Comparison of ENCODE assay signal across 11 mouse cellular contexts in the genomic region with DNA sequence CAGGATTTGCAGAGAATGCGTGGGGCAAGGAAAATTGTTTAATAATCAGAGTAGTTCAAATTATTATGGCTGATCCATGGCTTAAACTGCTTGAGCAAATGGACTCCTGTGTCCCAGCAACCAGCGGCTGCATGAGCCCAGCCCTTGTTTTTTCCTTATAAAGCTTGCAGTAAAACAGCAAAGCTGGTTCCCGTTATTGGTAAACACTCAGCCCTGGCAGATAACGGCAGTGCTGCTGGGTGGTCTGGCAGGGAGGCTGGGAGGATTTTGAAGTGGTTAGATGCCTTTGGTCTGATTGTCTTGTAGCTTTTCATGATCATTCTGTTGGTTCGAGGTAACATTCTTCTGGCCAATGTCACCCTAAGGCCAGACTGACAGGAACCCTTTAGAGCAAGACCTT. TPM values are rescaled to one million over a fixed set of nuclear protein-coding genes. Genes with fewer than 3 reads are reported as not detected.
DNase-seq lines count a peak whose midpoint lies in the region; ATAC-seq and TF ChIP-seq lines count a peak whose summit lies in the region.
"Had no signal": no experiment of that assay in that cellular context is flagged by ENCODE, and none has a peak within 500 bp of the region (broad histone marks: within the 10 kb centered on the region; RNA-seq: fewer than 3 reads in every experiment).

No protein-coding gene starts in this region.

- H3K27me3 ChIP-seq in forebrain, embryonic 13.5 days = no peaks in the 10 kb centered on the region
- H3K27me3 ChIP-seq in forebrain, postnatal 0 days (ENCODE audit: insufficient read depth, low read length) = no peaks in the 10 kb centered on the region
- H3K27me3 ChIP-seq in kidney, embryonic 15.5 days = no peaks in the 10 kb centered on the region
- H3K27me3 ChIP-seq: midbrain, embryonic 12.5 days had no signal

- no peak for TF ChIP-seq CTCF in forebrain, postnatal 0 days (IDR thresholded peaks at IDR 0.05; ENCODE audit: low read depth)

- H3K9me3 ChIP-seq in forebrain, embryonic 13.5 days (replicated peaks) = no peaks in the 10 kb centered on the region
- no peaks in the 10 kb centered on the region for H3K9me3 ChIP-seq in forebrain, postnatal 0 days (ENCODE audit: low read length)
- H3K9me3 ChIP-seq in kidney, embryonic 15.5 days (replicated peaks) = no peaks in the 10 kb centered on the region
- H3K9me3 ChIP-seq: midbrain, embryonic 12.5 days had no signal

- H3K4me3 ChIP-seq in forebrain, embryonic 13.5 days = no peak overlapping the region
- no peak overlapping the region for H3K4me3 ChIP-seq in forebrain, postnatal 0 days (ENCODE audit: low read depth, low read length)
- no peak overlapping the region for H3K4me3 ChIP-seq in kidney, embryonic 15.5 days (replicated peaks)
- H3K4me3 ChIP-seq: midbrain, embryonic 12.5 days had no signal

- H3K9ac ChIP-seq in forebrain, embryonic 13.5 days = peak overlapping the region; percentile 34; the same call in 1 of the 2 replicates
- no peak overlapping the region for H3K9ac ChIP-seq in forebrain, postnatal 0 days
- no peak overlapping the region for H3K9ac ChIP-seq in kidney, embryonic 15.5 days
- H3K9ac ChIP-seq: midbrain, embryonic 12.5 days had no signal

- no peak for DNase-seq in forebrain, postnatal 0 days
- no peak for DNase-seq in kidney, postnatal 25 days
- DNase-seq in urinary bladder, postnatal 14 days (ENCODE audit: low spot score) = peak; percentile 33
- no peak for DNase-seq in urinary bladder, postnatal 36 days (ENCODE audit: low spot score in 2 of 2)
- no peak for DNase-seq in layer of hippocampus, adult 9-10 months (ENCODE audit: low spot score)
- DNase-seq: adrenal gland, postnatal 10 days; gastrocnemius, postnatal 25 days had no signal

- H3K27ac ChIP-seq in forebrain, embryonic 13.5 days = no peak overlapping the region
- H3K27ac ChIP-seq in forebrain, postnatal 0 days (ENCODE audit: low read depth, low read length) = no peak overlapping the region
- peak overlapping the region; percentile 81 for H3K27ac ChIP-seq in kidney, embryonic 15.5 days
- H3K27ac ChIP-seq: midbrain, embryonic 12.5 days had no signal

- no peak for ATAC-seq in forebrain, embryonic 13.5 days
- ATAC-seq in forebrain, postnatal 0 days = no peak
- ATAC-seq in kidney, embryonic 15.5 days (replicated peaks; ENCODE audit: low FRiP score) = no peak
- ATAC-seq in cerebellum, adult (ENCODE audit: insufficient number of reproducible peaks, low FRiP score, low TSS enrichment) = no peak

- no peaks in the 10 kb centered on the region for H3K4me1 ChIP-seq in forebrain, embryonic 13.5 days
- H3K4me1 ChIP-seq in forebrain, postnatal 0 days (ENCODE audit: insufficient read depth) = no peaks in the 10 kb centered on the region
- peaks cover 60% of the 10 kb centered on the region for H3K4me1 ChIP-seq in kidney, embryonic 15.5 days
- H3K4me1 ChIP-seq: midbrain, embryonic 12.5 days had no signal

- H3K36me3 ChIP-seq in forebrain, embryonic 13.5 days (ENCODE audit: poor library complexity, severe bottlenecking) = peaks cover 40% of the 10 kb centered on the region
- H3K36me3 ChIP-seq in forebrain, postnatal 0 days (ENCODE audit: insufficient read depth) = peaks cover 19% of the 10 kb centered on the region
- peaks cover 33% of the 10 kb centered on the region for H3K36me3 ChIP-seq in kidney, embryonic 15.5 days

- 75% methylated on average over 5 of the region's 5 CpGs for WGBS in forebrain, embryonic 13.5 days
- 66% methylated on average over 5 of the region's 5 CpGs for WGBS in forebrain, postnatal 0 days
- 66% methylated on average over 5 of the region's 5 CpGs for WGBS in kidney, embryonic 15.5 days

- no peak overlapping the region for H3K4me2 ChIP-seq in forebrain, embryonic 13.5 days
- H3K4me2 ChIP-seq in forebrain, postnatal 0 days (ENCODE audit: low read depth) = no peak overlapping the region
- no peak overlapping the region for H3K4me2 ChIP-seq in kidney, embryonic 15.5 days
- H3K4me2 ChIP-seq: midbrain, embryonic 12.5 days had no signal

RNA-seq across cellular contexts. Expression of a gene that starts 12.9 kb away (rescaled TPM):
- 1.2 and 1.5 TPM in 2 replicates for polyA plus RNA-seq in forebrain, embryonic 13.5 days (2015; fragmentation: Nextera tagmentation; extraction: Ambion mirVana)
- total RNA-seq in forebrain, postnatal 0 days (2014; rRNA removed) = 4.2 and 4.5 TPM in 2 replicates
- 1.7 TPM in 2 replicates for polyA plus RNA-seq in forebrain, postnatal 0 days (2015; fragmentation: Nextera tagmentation; extraction: Ambion mirVana)
- polyA plus RNA-seq in kidney, embryonic 15.5 days (2015; fragmentation: Nextera tagmentation; extraction: Ambion mirVana) = 24.3 and 25.9 TPM in 2 replicates

RNA-seq across cellular contexts. Expression of a gene that starts 22.2 kb away (rescaled TPM):
- 22.8 and 25.1 TPM in 2 replicates for polyA plus RNA-seq in forebrain, embryonic 13.5 days (2015; fragmentation: Nextera tagmentation; extraction: Ambion mirVana)
- 15.5 and 19.6 TPM in 2 replicates for total RNA-seq in forebrain, postnatal 0 days (2014; rRNA removed)
- polyA plus RNA-seq in forebrain, postnatal 0 days (2015; fragmentation: Nextera tagmentation; extraction: Ambion mirVana) = 11.5 and 16.3 TPM in 2 replicates
- 25.3 and 27.0 TPM in 2 replicates for polyA plus RNA-seq in kidney, embryonic 15.5 days (2015; fragmentation: Nextera tagmentation; extraction: Ambion mirVana)

RNA-seq across cellular contexts. Expression of a gene that starts 34.6 kb away (rescaled TPM):
- polyA plus RNA-seq in forebrain, embryonic 13.5 days (2015; fragmentation: Nextera tagmentation; extraction: Ambion mirVana) = 13.9 and 15.8 TPM in 2 replicates
- total RNA-seq in forebrain, postnatal 0 days (2014; rRNA removed) = 19.5 and 21.0 TPM in 2 replicates
- 12.7 and 13.8 TPM in 2 replicates for polyA plus RNA-seq in forebrain, postnatal 0 days (2015; fragmentation: Nextera tagmentation; extraction: Ambion mirVana)
- polyA plus RNA-seq in kidney, embryonic 15.5 days (2015; fragmentation: Nextera tagmentation; extraction: Ambion mirVana) = 24.6 and 26.3 TPM in 2 replicates

RNA-seq across cellular contexts. Expression of a gene that starts 37.2 kb away (rescaled TPM):
- 2.2 and 2.6 TPM in 2 replicates for polyA plus RNA-seq in forebrain, embryonic 13.5 days (2015; fragmentation: Nextera tagmentation; extraction: Ambion mirVana)
- total RNA-seq in forebrain, postnatal 0 days (2014; rRNA removed) = 10.6 and 11.0 TPM in 2 replicates
- 11.9 and 15.6 TPM in 2 replicates for polyA plus RNA-seq in forebrain, postnatal 0 days (2015; fragmentation: Nextera tagmentation; extraction: Ambion mirVana)
- 3.4 and 3.6 TPM in 2 replicates for polyA plus RNA-seq in kidney, embryonic 15.5 days (2015; fragmentation: Nextera tagmentation; extraction: Ambion mirVana)
